Mouse (Mus musculus): ENCODE measurements at regions not wholly inside any gene's neighbourhood (a gene's known extent, or its start where the extent isn't known, plus 50 kb on each side); places are given as distances from the start of the nearest gene placed in this dataset.

- DNase-seq: no peak
Observed at GRCm38 (mm10) chr6:19214700-19215099, 348.6 kb downstream of the Ankrd7 start.

- DNase-seq: no peak
Observed at GRCm38 (mm10) chr6:19215124-19215523, 349.0 kb downstream of the Ankrd7 start.

DNA sequence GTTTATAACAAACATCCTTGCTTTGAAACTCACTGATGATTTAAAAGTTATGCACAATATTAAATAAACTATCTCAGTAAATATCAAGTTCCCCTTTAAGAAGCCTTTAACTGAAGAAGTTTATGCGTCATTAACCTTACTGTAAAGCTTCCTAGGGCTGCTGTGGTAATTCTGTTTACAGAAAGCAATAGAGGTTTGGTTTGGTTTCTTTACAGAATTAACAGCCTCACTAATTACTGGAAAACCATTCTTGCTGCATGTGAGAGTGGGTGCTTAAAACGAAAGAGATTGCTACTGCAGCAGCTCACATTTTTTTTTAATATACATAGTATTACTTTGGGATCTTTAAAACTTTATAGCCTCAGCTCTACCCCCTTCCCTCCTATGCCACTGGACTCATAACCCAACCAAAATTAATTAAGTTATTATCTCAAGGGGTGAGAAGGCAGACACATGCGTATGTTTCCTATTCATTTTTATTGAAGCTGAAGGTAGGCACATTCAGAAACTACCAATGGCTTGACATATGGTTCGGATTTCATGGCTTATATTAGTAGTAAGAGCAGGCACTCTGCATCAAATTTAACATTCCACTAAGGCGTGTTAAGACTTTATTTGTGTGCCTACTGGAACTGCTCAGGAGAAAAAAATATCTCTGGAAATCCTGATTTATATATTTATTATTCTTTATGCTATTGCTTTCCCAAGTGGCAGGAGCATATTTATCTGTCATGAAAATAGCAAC is 398.1 kb downstream of the Ankrd7 start:
- DNase-seq: no peak

- DNase-seq: no peak
Observed at GRCm38 (mm10) chr6:19273207-19273606, 407.1 kb downstream of the Ankrd7 start.

DNA sequence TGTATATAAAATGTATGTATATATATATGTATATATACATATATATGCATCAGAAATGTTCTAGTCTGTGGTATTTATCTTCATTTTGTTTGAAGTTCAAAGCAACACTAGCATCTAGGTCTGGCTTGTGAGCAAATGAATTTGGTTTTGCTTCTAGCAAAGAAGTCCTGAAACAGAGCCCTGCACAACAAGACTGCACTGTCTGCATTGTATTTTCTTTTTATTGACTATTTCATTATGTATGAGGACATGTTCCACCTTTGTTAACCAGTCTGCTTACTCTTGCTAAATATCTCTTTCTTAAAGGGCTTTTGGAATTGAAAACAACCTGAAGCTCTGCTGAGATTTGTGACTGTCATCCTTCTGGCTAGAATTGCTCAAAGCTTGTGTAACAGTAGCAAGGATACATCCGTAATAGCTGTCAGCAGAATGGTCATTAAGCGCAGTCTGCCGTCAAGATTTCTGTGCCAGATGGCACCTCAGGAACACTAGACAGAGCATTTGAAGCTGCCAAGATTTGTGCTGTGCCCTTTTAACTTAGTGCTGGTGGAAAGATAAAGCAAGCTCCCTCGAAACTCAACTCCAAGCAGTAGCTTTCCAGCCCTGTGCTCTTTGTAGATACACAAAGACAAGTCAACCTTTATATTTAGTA is 416.7 kb downstream of the Ankrd7 start:
- DNase-seq: no peak

GRCm38 (mm10) chr6:19332659-19333058 is 466.5 kb downstream of the Ankrd7 start:
- DNase-seq: no peak

- no peak for DNase-seq
Observed at GRCm38 (mm10) chr6:19335653-19336052, 469.5 kb downstream of the Ankrd7 start.

- peak in 1 of 2 experiments; percentile 1 for DNase-seq
Observed at GRCm38 (mm10) chr6:19338470-19338869, 472.4 kb downstream of the Ankrd7 start.

Measured in adrenal gland, postnatal 36 days (tissue).